Mouse (Mus musculus): ENCODE measurements at regions not wholly inside any gene's neighbourhood (a gene's known extent, or its start where the extent isn't known, plus 50 kb on each side); places are given as distances from the start of the nearest gene placed in this dataset.

DNA sequence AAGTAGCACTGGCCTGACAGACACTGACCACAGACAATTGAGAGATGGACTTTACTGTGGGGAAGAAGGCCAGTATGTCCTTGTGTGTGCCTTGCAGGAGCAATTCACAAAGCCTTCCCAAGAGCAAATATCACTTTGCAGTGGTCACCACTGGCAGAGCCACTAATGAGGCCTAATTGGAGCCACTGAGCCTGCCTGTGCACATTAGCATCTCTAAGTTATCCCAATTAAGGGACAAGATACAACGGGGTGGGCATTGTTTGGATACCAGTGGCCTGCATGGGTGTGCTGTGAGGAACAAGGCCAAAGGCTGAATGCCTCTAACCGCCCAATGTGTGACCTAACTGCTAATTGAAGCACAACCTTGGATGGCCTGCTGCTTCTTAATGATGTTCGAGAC is 433.4 kb upstream of the Ptbp2 start:
- Histone ChIP-seq H3K9me3 (replicated peaks) (no peaks in the 10 kb centered on the region), H3K4me1 (0 out of 2 replicates have a peak, but pooled peaks cover 6% of the 10 kb centered on the region), H3K4me2 (replicated peaks) (no peak overlapping the region), H3K27ac (no peak overlapping the region), H3K9ac (no peak overlapping the region), H3K36me3 (no peaks in the 10 kb centered on the region), H3K4me3 (no peak overlapping the region), H3K27me3 (no peaks in the 10 kb centered on the region)
- WGBS, result 58% methylated on average over 3 of the region's 3 CpGs
- no peak for ATAC-seq (ENCODE audit: low FRiP score)

- no peak overlapping the region for H3K4me2 ChIP-seq (replicated peaks)
- no peak overlapping the region for H3K9ac ChIP-seq
- no peaks in the 10 kb centered on the region for H3K9me3 ChIP-seq (replicated peaks)
- H3K4me1 ChIP-seq, result 0 out of 2 replicates have a peak, but pooled peaks cover 6% of the 10 kb centered on the region
- H3K27me3 ChIP-seq, result no peaks in the 10 kb centered on the region
- 66% methylated on average over 12 of the region's 12 CpGs for WGBS
- no peak for ATAC-seq (ENCODE audit: low FRiP score)
- no peak overlapping the region for H3K4me3 ChIP-seq
- no peaks in the 10 kb centered on the region for H3K36me3 ChIP-seq
- no peak overlapping the region for H3K27ac ChIP-seq
Measured at GRCm38 (mm10) chr3:120214616-120215250, 430.5 kb upstream of the Ptbp2 start.

GRCm38 (mm10) chr3:120199403-120199802 is 415.1 kb upstream of the Ptbp2 start:
- no peak for ATAC-seq (ENCODE audit: low FRiP score)
- no peaks in the 10 kb centered on the region for H3K9me3 ChIP-seq (replicated peaks)
- H3K27me3 ChIP-seq, result no peaks in the 10 kb centered on the region
- 91% methylated on average over 2 of the region's 2 CpGs for WGBS
- no peak overlapping the region for H3K4me2 ChIP-seq (replicated peaks)
- H3K4me1 ChIP-seq, result no peaks in the 10 kb centered on the region
- H3K9ac ChIP-seq, result no peak overlapping the region
- H3K4me3 ChIP-seq, result no peak overlapping the region
- no peak overlapping the region for H3K27ac ChIP-seq
- no peaks in the 10 kb centered on the region for H3K36me3 ChIP-seq

DNA sequence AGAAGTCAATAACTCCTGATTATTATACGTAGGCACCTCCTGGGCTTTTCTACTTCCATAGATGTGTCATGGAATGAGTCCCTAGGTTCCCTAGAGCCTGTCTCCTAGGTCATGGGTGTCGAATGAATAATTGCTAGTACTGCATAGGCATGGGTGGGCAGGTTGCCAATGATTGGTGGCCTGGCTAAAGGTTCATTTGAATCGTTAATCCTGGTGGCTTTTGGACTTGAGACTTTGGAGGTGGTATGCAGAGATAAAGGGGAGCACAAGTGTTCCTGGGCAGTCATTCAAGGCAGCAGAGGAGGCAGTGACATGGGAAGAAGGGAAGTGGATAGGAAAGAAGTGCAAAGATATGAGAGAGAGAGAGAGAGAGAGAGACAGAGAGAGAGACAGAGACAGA is 410.2 kb upstream of the Ptbp2 start:
- 75% methylated on average over 3 of the region's 3 CpGs for WGBS
- H3K27me3 ChIP-seq, result no peaks in the 10 kb centered on the region
- no peak for ATAC-seq (ENCODE audit: low FRiP score)

DNA sequence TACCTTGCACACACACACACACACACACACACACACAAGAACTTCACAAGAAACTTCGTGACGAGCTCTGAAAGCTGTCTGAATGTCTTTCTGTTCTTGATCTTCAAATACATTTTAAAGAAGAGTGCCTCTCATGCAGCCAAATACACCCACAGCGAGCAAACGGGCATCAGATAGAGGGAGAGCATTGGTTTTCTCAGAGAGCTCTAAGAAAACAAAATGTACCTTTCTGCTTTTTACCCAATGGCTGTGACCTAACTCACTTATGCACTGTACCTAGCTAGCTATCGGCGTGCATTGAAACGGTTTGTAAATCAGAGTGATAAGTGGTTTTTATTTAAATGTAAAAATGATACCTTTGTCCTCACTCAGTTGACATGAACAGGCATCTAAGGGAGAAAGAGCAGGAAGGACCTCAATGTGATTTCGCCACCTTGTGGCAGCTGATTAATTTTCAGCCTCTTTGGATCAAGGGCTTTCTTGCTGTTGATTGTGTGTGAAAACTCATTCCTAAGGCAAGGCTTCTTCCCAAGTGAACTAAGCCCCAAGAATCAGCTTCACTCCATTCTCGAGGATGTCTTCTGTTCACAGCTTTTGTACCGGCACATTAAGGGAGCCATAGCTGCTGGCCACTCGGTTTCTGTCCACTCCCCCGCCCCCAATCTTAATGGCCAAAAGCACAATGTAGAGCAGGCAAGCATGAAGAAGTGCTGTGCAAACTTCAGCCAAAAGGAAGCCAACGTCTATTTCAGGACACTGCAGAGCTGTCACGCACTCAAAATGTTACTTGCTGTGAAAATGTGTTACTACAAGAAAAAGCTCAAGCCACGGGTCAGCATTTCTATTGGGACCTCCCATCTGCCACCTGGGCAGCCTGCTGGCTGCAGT is 408.4 kb upstream of the Ptbp2 start:
- H3K4me2 ChIP-seq (replicated peaks), result no peak overlapping the region
- H3K9ac ChIP-seq, result no peak overlapping the region
- no peaks in the 10 kb centered on the region for H3K9me3 ChIP-seq (replicated peaks)
- H3K27me3 ChIP-seq, result no peaks in the 10 kb centered on the region
- peak; percentile 72 for ATAC-seq (ENCODE audit: low FRiP score)
- WGBS, result 38% methylated on average over 15 of the region's 15 CpGs
- no peak overlapping the region for H3K4me3 ChIP-seq
- H3K4me1 ChIP-seq, result 0 out of 2 replicates have a peak, but pooled peaks cover 4% of the 10 kb centered on the region
- H3K27ac ChIP-seq, result no peak overlapping the region
- no peaks in the 10 kb centered on the region for H3K36me3 ChIP-seq

More for the DNA sequence above, 410.2 kb upstream of the Ptbp2 start:
- H3K9me3 ChIP-seq (replicated peaks), result no peaks in the 10 kb centered on the region
- H3K36me3 ChIP-seq, result no peaks in the 10 kb centered on the region
- H3K4me1 ChIP-seq, result 0 out of 2 replicates have a peak, but pooled peaks cover 4% of the 10 kb centered on the region
- no peak overlapping the region for H3K27ac ChIP-seq
- no peak overlapping the region for H3K4me3 ChIP-seq
- no peak overlapping the region for H3K4me2 ChIP-seq (replicated peaks)
- H3K9ac ChIP-seq, result no peak overlapping the region

DNA sequence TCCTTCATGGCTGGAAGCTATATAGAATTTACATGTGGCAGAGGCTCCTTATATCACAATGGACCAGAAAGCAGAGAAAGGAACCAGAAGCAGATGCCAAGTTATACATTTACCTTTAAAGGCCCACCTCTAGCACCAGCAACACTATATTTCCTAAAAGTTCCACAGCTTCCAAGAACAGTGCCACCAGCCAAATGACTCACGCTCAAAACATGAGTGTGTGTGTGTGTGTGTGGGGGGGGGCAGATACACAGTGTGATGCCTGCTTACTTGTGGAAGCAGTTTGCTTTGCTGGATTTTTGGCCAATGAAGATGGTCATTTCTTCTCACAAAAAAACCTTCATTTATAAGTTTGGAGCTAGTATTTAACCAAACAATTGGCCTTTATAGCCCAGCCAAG is 405.3 kb upstream of the Ptbp2 start:
- H3K27ac ChIP-seq, result no peak overlapping the region
- H3K9ac ChIP-seq, result no peak overlapping the region
- 0 out of 2 replicates have a peak, but pooled peaks cover 4% of the 10 kb centered on the region for H3K4me1 ChIP-seq
- WGBS, result 100% methylated on average over 1 of the region's 1 CpGs
- ATAC-seq (ENCODE audit: low FRiP score), result no peak
- H3K4me3 ChIP-seq, result no peak overlapping the region
- no peak overlapping the region for H3K4me2 ChIP-seq (replicated peaks)
- H3K9me3 ChIP-seq (replicated peaks), result no peaks in the 10 kb centered on the region
- no peaks in the 10 kb centered on the region for H3K27me3 ChIP-seq
- no peaks in the 10 kb centered on the region for H3K36me3 ChIP-seq

- Histone ChIP-seq H3K4me2 (replicated peaks) (no peak overlapping the region), H3K9me3 (replicated peaks) (no peaks in the 10 kb centered on the region), H3K9ac (no peak overlapping the region), H3K36me3 (no peaks in the 10 kb centered on the region), H3K27me3 (no peaks in the 10 kb centered on the region), H3K4me1 (no peaks in the 10 kb centered on the region), H3K4me3 (no peak overlapping the region), H3K27ac (no peak overlapping the region)
- ATAC-seq (ENCODE audit: low FRiP score), result no peak
- 80% methylated on average over 5 of the region's 5 CpGs for WGBS
Measured at GRCm38 (mm10) chr3:120180931-120181610, 396.8 kb upstream of the Ptbp2 start.

GRCm38 (mm10) chr3:120175632-120176031 is 391.4 kb upstream of the Ptbp2 start:
- no peaks in the 10 kb centered on the region for H3K4me1 ChIP-seq
- no peak overlapping the region for H3K4me2 ChIP-seq (replicated peaks)
- no peaks in the 10 kb centered on the region for H3K9me3 ChIP-seq (replicated peaks)
- no peaks in the 10 kb centered on the region for H3K36me3 ChIP-seq
- H3K4me3 ChIP-seq, result no peak overlapping the region
- 62% methylated on average over 2 of the region's 2 CpGs for WGBS
- no peak overlapping the region for H3K9ac ChIP-seq
- no peaks in the 10 kb centered on the region for H3K27me3 ChIP-seq
- no peak overlapping the region for H3K27ac ChIP-seq
- ATAC-seq (ENCODE audit: low FRiP score), result no peak

Data from hindbrain, embryonic 12.5 days (tissue).